Mouse (Mus musculus) right cerebral cortex, adult 18-20 months (tissue): ENCODE measurements around the gene Olfr330.
A peak's percentile ranks its signal among the peaks of the same experiment; 100 is the strongest.
"Not testable (repeated sequence)": the region's sequence is repeated elsewhere in the genome, so short reads cannot be mapped to it uniquely, and the experiment has no call there.

Experiments
- DNase-seq: peaks from one replicate; pipeline ENCODE4 v3.0.0; 2022; ENCODE audit warnings: mixed read lengths

The Olfr330 gene

DNA sequence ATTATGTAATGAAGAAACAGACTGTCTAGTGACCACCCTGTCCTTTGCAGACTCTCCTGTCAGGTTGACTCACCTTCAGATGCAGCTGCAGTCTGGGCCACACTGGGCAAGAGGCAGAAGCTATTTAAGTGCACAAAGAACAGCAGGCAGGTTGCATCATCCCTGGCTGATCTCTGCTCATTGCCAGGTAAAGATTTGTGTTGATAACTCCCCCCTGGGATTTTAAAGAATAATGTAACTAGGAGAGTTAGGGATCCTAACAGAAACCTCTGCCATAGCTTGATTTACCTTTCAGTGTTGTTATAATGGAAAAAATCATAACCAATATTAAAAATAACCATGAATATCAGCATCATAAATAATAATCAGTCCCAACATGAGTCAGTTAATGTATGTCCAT is at the start of gene Olfr330:
Gene Olfr330 (minus strand): TSS at position 101 of the 400 bp plus-strand sequence.
- DNase-seq: not testable (repeated sequence)

DNA sequence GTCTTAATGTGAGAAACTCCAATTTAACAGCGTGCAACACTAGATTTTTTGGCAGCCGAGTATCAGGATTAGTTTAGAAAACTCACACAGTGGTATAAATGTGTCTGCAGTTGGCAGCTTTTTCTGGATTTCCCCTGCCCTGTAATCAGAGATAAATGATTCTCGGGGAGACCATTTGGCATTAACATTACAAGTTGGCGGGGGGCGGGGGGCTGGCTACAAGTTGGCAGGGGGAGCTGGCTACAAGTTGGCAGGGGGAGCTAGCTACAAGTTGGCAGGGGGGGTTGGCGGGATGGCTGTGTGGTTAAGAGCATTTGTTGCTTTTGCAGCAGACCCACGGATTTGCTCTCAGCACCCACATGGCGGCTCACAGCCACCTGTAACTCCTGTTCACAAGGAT is 44.0 kb upstream of the Olfr330 start:
- peak; percentile 5 for DNase-seq

DNA sequence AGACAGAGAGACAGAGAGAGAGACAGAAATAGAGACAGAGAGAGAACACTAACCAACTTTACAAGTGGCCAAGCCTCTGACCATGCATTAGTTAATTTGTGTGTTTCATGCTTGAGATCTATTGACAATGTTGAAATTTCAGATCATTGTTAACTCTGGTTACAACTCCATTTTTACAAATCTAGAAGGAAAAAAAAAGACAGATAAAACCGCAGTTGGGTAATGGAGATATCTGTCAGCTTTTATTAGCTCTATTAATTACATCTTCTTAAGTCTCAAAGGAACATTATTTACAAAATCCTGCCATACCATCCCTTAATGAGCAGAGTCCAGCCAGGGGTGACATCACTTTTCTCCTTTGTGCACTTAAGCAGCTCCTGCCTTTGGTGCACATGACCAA is 42.8 kb upstream of the Olfr330 start, which contains the start of gene Olfr325:
Gene Olfr325 (plus strand): TSS at position 301 of the 400 bp plus-strand sequence.
- DNase-seq: no peak

DNA sequence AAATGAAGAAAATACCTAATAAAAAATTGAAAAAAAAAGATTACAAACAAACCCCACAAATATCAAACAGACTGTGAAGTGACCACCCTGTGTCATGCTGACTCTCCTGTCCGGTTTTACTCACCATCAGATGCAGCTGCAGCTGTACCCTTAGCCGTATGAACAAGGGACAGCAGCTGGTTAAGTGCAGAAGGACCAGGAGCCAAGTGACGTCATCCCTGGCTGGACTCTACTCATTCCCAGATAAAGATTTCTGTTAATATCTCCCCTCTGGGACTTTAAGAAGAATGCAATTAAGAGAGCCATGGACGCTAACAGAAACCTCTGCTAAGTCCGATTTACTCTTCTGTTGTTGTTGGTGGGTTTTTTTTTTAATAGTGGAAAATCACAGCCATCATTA is 35.8 kb upstream of the Olfr330 start, which contains the start of gene Olfr224:
Gene Olfr224 (minus strand): TSS at position 149 of the 400 bp plus-strand sequence.
- DNase-seq: no peak

DNA sequence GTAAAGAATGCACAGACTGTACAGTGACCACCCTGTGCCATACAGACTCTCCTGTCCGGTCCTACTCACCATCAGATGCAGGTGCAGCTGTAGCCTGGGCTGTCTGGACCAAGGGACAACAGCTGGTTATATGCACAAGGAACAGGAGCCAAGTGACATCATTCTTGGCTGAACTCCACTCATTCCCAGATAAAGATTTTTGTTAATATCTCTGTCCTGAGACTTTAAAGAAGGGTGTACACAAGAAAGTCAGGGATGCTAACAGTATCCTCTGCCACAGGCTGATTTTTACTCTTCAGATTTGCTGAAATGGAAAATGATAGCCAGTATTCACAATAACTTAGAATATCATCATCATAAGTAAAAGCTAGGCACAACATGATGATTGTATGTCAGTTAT is 20.9 kb upstream of the Olfr330 start, which contains the start of gene Olfr328:
Gene Olfr328 (minus strand): TSS at position 101 of the 400 bp plus-strand sequence.
- DNase-seq: no peak

DNA sequence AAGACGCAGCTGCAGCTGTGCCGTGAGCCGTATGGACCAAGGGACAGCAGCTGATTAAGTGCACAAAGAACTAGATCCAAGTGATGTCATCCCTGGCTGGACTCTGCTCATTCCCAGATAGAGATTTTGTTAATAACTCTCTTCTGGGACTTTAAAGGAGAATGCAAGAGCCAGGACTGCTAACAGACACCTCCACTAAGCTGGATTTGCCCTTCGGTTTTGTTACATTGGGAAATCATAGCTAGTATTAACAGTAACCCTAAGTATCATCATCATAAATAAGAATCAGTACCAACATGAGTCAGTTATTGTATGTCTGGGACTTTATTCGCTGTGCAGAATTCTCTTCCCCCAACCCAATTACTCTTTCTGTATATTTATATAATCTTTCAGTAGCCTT is 11.7 kb upstream of the Olfr330 start, which contains the start of gene Olfr329-ps:
Gene Olfr329-ps (minus strand): TSS at position 101 of the 400 bp plus-strand sequence.
- DNase-seq: no peak

DNA sequence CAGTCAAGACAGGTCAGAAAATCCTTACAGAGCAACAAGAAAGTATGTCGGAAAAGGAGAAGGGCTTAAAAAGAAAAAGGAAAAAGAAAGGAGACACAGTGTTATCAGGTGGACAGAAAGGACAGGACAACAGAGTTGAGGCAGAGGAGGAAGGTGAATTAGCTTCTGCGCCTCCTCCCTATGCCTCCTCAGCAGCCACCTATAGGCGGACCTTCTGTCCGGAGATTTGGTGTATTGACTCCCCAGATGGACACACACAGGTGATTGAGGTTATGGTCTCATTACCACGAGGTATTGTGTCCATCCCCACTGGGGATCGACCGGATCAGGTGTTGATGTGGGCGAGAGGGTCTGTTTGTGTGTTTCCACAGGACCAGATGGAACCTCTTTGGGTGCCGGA is 14.9 kb downstream of the Olfr330 start:
- DNase-seq: peak; percentile 15

DNA sequence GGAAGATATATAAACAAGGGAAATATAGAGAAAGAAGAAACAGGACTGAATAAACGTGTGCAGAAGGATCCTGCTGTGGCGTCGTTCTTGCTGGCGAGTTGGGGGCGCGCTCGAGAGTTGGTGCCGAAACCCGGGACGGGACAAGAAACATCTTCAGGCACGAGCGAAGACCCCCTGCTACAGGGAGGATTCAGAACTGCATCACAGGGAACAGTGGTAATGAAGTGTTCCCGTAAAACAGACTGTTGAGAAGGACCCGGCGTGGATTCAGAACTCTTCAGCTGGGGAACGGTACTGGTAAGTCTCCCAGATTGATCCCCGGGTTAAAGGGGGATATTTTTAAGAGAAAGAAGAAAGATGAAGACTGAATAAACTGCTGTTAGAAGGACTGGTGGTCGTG is 15.7 kb downstream of the Olfr330 start:
- DNase-seq: peak; percentile 62

DNA sequence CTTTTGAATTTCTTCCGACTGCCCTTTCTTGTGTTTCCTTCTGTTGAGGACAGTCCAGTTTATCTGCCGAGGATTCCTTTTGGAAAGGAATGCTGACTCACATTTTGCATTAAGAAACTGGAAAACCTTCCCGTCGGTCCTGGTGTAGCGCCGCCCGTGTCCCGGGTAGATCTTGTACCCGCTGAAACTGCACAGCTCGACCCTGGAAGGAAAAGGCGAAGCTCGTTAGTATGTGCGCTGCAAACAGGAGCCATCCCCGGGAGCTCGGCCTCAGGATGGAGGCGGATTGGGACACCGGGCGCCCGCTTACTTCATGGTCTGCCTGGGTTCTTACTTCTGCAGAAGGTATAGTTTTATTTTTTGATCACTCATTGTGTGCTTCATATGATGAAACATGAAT is 25.6 kb downstream of the Olfr330 start:
- DNase-seq: not testable (repeated sequence)

DNA sequence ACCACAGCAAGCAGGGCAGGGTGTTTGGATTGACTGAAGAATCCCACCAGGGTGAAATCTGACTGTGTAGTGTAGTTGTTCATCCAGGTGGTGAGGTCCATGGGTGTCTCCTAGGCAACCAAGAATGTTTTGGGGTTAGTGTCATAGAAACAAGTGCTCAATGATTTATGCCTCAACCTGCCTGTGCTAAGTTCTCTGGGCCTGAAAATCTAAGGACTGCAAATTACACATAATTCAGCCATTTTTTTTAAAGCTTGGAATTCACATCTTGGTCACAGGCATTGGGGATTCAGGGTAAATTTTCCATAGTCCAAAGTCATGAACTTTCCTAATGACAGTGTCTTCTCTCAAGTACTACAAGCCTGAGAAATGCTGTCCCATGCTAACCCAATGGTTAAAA is 32.2 kb downstream of the Olfr330 start, which contains the start of gene Olfr331:
Gene Olfr331 (minus strand): TSS at position 101 of the 400 bp plus-strand sequence.
- not testable (repeated sequence) for DNase-seq

DNA sequence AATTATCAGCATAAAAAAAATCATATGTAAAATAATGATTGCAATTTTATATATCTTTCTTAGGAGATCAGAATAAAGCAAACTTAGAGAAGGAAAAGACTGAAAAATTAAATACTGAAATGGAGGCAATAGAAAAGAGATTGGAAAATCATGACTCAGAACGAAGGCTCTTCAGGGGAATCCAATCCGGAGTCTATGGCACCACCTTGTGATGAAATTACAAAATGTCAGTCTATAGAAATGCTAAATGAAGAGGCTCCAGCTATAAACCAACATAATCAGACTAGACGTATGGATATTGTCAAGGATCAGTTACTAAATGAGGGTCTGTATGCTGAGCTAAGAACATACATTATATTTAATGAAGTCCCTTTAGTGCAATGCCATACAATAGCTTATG is 35.3 kb downstream of the Olfr330 start:
- no peak for DNase-seq

DNA sequence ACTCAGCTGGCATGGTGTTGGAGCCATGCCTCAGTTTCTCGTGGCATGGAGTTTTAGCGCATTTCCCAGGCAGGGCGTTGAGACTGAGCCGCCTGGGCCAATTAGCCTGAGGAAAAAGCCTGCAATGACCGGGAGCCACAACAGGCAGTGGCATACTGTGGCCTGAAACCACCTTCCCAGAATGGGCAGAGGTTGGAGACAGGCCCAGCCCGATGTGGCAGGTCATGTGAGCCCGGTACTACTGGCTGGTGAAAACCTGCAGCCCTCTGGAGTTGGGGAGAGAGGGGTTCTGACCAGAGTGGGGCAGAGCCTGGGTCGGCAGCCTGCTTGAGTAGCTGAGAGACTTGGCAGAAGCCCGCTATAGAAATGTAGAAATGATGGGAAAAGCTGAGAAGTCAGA is 35.9 kb downstream of the Olfr330 start:
- DNase-seq: no peak

DNA sequence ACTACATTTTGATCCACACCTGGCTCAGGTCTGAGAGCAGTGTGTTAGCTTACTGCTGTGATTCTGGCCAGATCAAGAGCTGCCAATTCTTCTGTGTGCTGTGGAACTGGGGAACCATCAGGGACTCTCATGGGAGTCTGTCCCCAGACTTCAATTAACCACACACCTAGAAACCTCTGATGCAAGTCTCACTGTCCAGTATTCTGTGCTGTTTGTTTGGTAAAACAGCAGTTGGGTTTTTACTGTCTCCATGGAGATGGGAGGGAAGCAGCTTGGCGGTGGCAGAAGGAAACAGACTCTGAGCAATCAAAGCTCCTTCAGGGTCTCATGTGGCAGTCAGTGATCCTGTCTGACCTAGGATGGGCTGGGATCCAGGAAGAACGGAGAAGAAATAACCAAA is 42.2 kb downstream of the Olfr330 start, which contains the start of gene Olfr332:
Gene Olfr332 (minus strand): TSS at position 101 of the 400 bp plus-strand sequence.
- no peak for DNase-seq
